Mouse (Mus musculus) lung, embryonic 16.5 days (tissue): ENCODE data around the gene Rbm19. TPM values are rescaled to one million over a fixed set of nuclear protein-coding genes. Genes with fewer than 3 reads are reported as not detected.

Source experiments
- ATAC-seq: fragments of 200-750 bp; cut with Nextera tagmentation; 2 replicates; pipeline ENCODE4 v1.8.0; 2017; ENCODE audit warnings: low read depth, mild to moderate bottlenecking, moderate library complexity
- H3K27ac ChIP-seq: fragments of 300-500 bp; sonication (generic); 2 replicates; pipeline ENCODE4 v1.5.1; 2014; ENCODE audit warnings: mild to moderate bottlenecking, control low read depth, low read length
- H3K27me3 ChIP-seq: fragments of 300-500 bp; sonication (generic); 2 replicates; pipeline ENCODE4 v1.6.1; 2014; ENCODE audit warnings: low read depth, low read length, mixed read lengths; ENCODE audit not compliant: control insufficient read depth, insufficient read depth
- H3K36me3 ChIP-seq: fragments of 300-500 bp; sonication (generic); 2 replicates; pipeline ENCODE4 v1.6.1; 2014; ENCODE audit warnings: low read length; ENCODE audit not compliant: control insufficient read depth, insufficient read depth
- H3K4me1 ChIP-seq: fragments of 300-500 bp; sonication (generic); replicated peaks from 2 replicates; pipeline ENCODE4 v1.6.1; 2014; ENCODE audit warnings: low read length, mixed read lengths; ENCODE audit not compliant: control insufficient read depth, insufficient read depth
- H3K4me2 ChIP-seq: fragments of 300-500 bp; sonication (generic); 2 replicates; pipeline ENCODE4 v1.6.1; 2014; ENCODE audit warnings: low read depth, low read length, control low read depth
- H3K4me3 ChIP-seq: fragments of 300-500 bp; sonication (generic); 2 replicates; pipeline ENCODE4 v1.5.1; 2014; ENCODE audit warnings: mild to moderate bottlenecking, low read length, control low read depth
- H3K9ac ChIP-seq: fragments of 300-500 bp; sonication (generic); 2 replicates; pipeline ENCODE4 v1.6.1; 2014; ENCODE audit warnings: low read length, control low read depth
- H3K9me3 ChIP-seq: fragments of 300-500 bp; sonication (generic); 2 replicates; pipeline ENCODE4 v1.6.1; 2016; ENCODE audit warnings: low read length; ENCODE audit not compliant: control insufficient read depth
- WGBS: fragments of 180-500 bp; shearing (Covaris S2); extraction: QIAGEN DNeasy Blood & Tissue Kit; methylation state at CpG from one replicate; pipeline ENCODE4 v1.1.7; 2014; 5-methylcytosine and 5-hydroxymethylcytosine counted together
- polyA plus RNA-seq: library from polyadenylated mRNA; unstranded; fragments of >200 nt; fragmentation: Nextera tagmentation; extraction: Ambion mirVana; gene quantifications from 2 replicates; pipeline ENCODE4 v1.2.1, GENCODE M21; 2015

Gene Rbm19
- polyA plus RNA-seq, 1 experiment from 2014 or later = 20.4 TPM

DNA sequence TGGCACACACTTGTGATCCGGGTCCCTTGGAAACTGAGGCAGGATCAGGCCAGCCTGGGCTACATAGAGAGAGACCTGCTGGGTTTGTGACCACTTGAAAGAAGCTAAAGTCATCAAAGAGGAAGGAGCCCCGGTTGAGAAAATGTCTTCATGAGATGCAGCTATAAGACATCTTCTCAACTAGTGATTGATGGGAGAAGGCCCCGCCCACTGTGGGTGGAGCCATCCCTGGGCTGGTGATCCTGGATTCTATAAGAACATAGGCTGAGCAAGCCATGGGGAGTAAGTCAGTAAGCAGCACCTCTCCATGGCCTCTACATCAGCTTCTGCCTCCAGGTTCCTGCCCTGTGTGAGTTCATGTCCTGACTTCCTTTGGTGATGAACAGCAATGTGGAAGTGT lies 98.2 kb downstream of the Rbm19 start:
- Histone ChIP-seq H3K4me2 (no peak overlapping the region), H3K9me3 (no peaks in the 10 kb centered on the region), H3K27me3 (peaks cover 6% of the 10 kb centered on the region), H3K4me1 (no peaks in the 10 kb centered on the region), H3K4me3 (no peak overlapping the region), H3K9ac (no peak overlapping the region), H3K36me3 (no peaks in the 10 kb centered on the region), H3K27ac (no peak overlapping the region)
- 57% methylated on average over 3 of the region's 3 CpGs for WGBS
- ATAC-seq = no peak

DNA sequence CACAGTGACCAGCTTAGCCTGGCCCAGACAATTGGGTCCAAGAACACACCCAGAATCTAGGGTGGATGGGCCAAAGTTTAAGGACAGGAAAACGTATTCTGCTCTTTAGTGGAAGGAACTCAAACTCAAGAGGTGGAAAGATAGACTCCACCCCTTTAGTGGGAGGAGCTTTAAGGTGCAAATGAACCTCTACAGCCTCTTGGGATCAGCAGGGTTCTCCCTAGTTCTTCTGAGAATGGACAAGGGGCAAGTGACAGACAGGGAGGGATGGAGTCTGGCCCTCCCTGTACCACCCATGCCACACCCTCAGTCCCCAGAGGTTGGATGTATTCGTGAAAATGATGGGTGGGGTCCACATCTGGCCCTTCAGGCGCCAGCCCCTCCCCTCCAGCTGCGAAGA lies 105.0 kb downstream of the Rbm19 start:
- no peaks in the 10 kb centered on the region for H3K4me1 ChIP-seq
- H3K4me2 ChIP-seq = no peak overlapping the region
- no peak overlapping the region for H3K9ac ChIP-seq
- no peak overlapping the region for H3K27ac ChIP-seq
- no peaks in the 10 kb centered on the region for H3K9me3 ChIP-seq
- H3K27me3 ChIP-seq = no peaks in the 10 kb centered on the region
- WGBS = 11% methylated on average over 4 of the region's 4 CpGs
- no peaks in the 10 kb centered on the region for H3K36me3 ChIP-seq
- no peak overlapping the region for H3K4me3 ChIP-seq
- no peak for ATAC-seq

- Histone ChIP-seq H3K4me3 (no peak overlapping the region), H3K4me2 (no peak overlapping the region), H3K36me3 (no peaks in the 10 kb centered on the region), H3K27me3 (peaks cover 6% of the 10 kb centered on the region), H3K27ac (no peak overlapping the region), H3K9me3 (no peaks in the 10 kb centered on the region), H3K4me1 (no peaks in the 10 kb centered on the region; the same call in 1 of the 2 replicates), H3K9ac (no peak overlapping the region)
- no peak for ATAC-seq
- 26% methylated on average over 14 of the region's 14 CpGs for WGBS
These were observed 109.1 kb downstream of the Rbm19 start for GRCm38 (mm10) chr5:120225383-120225782.

DNA sequence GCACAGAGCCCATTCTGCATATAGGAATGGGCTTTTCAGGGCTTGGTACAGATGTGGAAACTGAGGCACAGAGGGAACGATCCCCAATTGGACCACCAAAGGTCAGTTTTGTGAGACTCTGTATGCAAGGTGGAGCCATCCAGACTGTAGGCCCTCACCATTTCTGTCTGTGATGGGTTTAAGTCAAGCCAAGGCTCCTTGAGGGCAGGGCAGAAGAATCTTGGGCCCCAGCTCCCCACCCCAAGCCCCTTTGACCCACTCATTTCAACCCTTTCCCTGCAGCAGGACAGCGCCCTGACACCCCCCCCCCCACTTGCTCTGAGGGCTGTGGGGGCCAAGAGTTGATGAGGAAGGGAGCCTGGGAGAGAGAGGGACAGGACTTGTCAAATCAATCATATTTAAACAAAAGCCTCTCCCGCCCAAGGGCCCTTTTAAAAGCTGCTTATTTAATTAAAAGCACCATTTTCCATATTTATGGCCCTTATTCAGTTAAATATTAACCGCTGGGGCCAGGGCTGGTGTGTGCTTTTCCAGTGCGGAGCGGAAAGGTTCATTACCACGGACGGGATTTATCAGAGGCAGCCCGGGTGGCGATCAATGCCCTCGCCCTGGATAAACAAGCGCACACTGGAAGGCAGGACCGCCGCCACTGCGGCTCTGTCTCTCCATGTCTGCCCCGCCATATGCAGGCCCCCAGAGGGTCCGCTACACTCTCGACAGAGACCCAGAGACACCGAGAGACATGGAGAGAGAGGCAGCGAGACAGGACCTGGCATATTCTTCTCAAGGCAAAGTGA lies 112.5 kb downstream of the Rbm19 start:
- 18% methylated on average over 20 of the region's 20 CpGs for WGBS
- H3K27me3 ChIP-seq = peaks cover 6% of the 10 kb centered on the region
- no peak overlapping the region for H3K27ac ChIP-seq
- no peaks in the 10 kb centered on the region; the same call in 1 of the 2 replicates for H3K4me1 ChIP-seq
- H3K4me3 ChIP-seq = no peak overlapping the region
- 0 out of 2 replicates have a peak overlapping the region, but pooled peaks have one; percentile 14 for H3K4me2 ChIP-seq
- no peaks in the 10 kb centered on the region for H3K36me3 ChIP-seq
- no peak overlapping the region for H3K9ac ChIP-seq
- no peak for ATAC-seq
- H3K9me3 ChIP-seq = no peaks in the 10 kb centered on the region

- WGBS = 5% methylated on average over 25 of the region's 25 CpGs
These were observed 115.3 kb downstream of the Rbm19 start for GRCm38 (mm10) chr5:120231435-120232147.

DNA sequence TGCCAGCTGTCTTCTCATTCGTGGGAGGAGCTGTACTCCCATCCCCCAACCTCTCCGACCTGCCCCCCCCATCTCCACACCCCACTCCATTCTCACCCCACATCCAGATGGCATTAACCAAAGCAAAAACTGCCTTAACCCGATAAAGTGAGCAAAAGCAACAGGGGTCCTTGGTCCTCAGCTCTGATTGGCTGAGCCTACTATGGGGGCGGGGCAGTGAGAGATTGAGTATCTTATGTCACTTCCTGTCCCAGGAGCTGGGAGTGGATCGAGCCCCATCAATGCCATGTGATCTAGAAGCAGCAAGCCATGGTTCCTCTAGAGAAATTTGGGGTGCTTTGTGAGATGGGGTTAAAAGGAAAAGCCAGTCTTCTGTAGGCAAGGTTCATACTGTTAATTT lies 118.9 kb downstream of the Rbm19 start:
- H3K36me3 ChIP-seq = no peaks in the 10 kb centered on the region
- H3K9ac ChIP-seq = no peak overlapping the region
- ATAC-seq = 0 out of 2 replicates have a peak, but pooled peaks have one; percentile 17
- H3K27me3 ChIP-seq = no peaks in the 10 kb centered on the region; the same call in 1 of the 2 replicates
- H3K4me1 ChIP-seq = no peaks in the 10 kb centered on the region
- H3K4me3 ChIP-seq = no peak overlapping the region
- 55% methylated on average over 5 of the region's 5 CpGs for WGBS
- no peak overlapping the region for H3K27ac ChIP-seq
- no peak overlapping the region for H3K4me2 ChIP-seq
- no peaks in the 10 kb centered on the region for H3K9me3 ChIP-seq

More at GRCm38 (mm10) chr5:120231435-120232147, 115.3 kb downstream of the Rbm19 start:
- no peaks in the 10 kb centered on the region for H3K9me3 ChIP-seq
- no peaks in the 10 kb centered on the region for H3K36me3 ChIP-seq
- H3K4me2 ChIP-seq = no peak overlapping the region
- no peak overlapping the region for H3K4me3 ChIP-seq
- peaks cover 6% of the 10 kb centered on the region for H3K27me3 ChIP-seq
- H3K27ac ChIP-seq = no peak overlapping the region
- no peak for ATAC-seq
- H3K4me1 ChIP-seq = no peaks in the 10 kb centered on the region; the same call in 1 of the 2 replicates
- H3K9ac ChIP-seq = no peak overlapping the region

DNA sequence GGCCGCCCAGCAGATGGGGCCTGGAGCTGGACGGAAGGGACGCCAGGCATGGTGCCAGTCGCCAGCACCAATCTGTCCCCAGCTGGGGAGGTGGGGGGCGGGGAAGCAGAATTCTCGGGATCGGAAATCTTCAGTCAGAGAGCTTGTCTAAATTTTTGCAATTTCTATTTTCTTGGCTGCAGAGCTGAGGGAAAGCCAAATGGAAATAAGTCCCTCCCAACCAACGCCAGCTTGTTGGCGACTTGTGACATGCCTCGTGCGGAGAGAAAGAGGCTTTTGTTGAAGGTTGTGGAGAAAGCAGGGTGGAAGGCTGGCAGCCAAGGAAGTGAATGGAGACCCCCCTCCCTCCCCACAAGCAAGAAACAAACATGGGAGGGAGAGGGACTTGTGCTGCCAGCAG lies 119.3 kb downstream of the Rbm19 start:
- Histone ChIP-seq H3K4me1 (no peaks in the 10 kb centered on the region), H3K4me3 (no peak overlapping the region), H3K9me3 (no peaks in the 10 kb centered on the region), H3K9ac (no peak overlapping the region), H3K27me3 (no peaks in the 10 kb centered on the region), H3K27ac (no peak overlapping the region), H3K36me3 (no peaks in the 10 kb centered on the region), H3K4me2 (no peak overlapping the region)
- 51% methylated on average over 11 of the region's 11 CpGs for WGBS
- ATAC-seq = peak; percentile 59; the same call in 1 of the 2 replicates

DNA sequence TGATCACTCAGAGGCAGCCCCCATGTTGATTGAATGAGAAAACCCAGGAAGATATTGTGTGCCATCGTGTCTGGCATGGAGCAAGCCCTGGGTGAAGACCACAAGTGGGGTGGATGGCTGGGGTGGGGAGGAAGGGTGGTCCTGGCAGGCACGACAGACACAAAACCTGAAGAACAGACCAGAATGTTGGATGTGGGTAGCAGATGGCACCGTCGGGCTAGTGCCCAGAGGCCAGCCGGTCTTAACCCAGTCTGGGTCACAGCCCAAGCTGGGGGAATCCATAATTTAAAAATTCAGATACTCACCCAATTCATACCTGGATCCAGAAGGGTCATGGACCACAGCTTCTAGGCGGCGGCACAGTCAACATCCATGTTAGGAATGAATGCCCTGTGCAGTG lies 123.8 kb downstream of the Rbm19 start:
- no peaks in the 10 kb centered on the region for H3K36me3 ChIP-seq
- H3K27ac ChIP-seq = no peak overlapping the region
- no peak overlapping the region for H3K9ac ChIP-seq
- H3K4me3 ChIP-seq = no peak overlapping the region
- H3K27me3 ChIP-seq = no peaks in the 10 kb centered on the region; the same call in 1 of the 2 replicates
- no peak for ATAC-seq
- 82% methylated on average over 7 of the region's 7 CpGs for WGBS
- no peak overlapping the region for H3K4me2 ChIP-seq
- H3K9me3 ChIP-seq = no peaks in the 10 kb centered on the region
- no peaks in the 10 kb centered on the region for H3K4me1 ChIP-seq

DNA sequence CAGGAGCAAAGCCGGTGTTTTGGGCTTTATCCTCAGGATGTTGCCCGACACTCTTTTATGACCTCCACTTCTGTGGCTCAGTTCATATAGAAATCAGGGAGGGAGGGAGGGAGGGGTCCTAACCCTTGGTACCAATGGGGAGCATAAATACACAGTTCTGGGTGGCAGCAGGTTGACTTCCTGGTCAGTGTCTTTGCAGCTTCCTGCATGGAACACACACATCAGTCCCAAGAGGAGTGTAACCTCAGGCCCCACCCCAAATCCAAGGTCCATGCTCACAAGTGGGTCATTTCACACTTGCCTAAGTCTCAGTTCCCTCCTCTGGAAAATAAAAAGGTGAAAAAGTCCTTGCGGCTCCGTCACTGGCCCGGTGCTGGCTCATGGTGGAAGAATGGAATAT lies 129.1 kb downstream of the Rbm19 start:
- H3K4me3 ChIP-seq = no peak overlapping the region
- no peaks in the 10 kb centered on the region for H3K9me3 ChIP-seq
- ATAC-seq = no peak
- H3K4me1 ChIP-seq = no peaks in the 10 kb centered on the region
- no peaks in the 10 kb centered on the region for H3K36me3 ChIP-seq
- H3K9ac ChIP-seq = no peak overlapping the region
- 44% methylated on average over 5 of the region's 5 CpGs for WGBS
- H3K27me3 ChIP-seq = no peaks in the 10 kb centered on the region; the same call in 1 of the 2 replicates
- H3K4me2 ChIP-seq = no peak overlapping the region
- H3K27ac ChIP-seq = no peak overlapping the region
